Mouse (Mus musculus): ENCODE results near the gene Gmpr2.

Gene Gmpr2

GRCm38 (mm10) chr14:55726261-55726660, 54.5 kb downstream of the Gmpr2 start:
- no peak for DNase-seq

- DNase-seq = no peak
Observed at GRCm38 (mm10) chr14:55727889-55728685, 56.3 kb downstream of the Gmpr2 start.
